Mouse (Mus musculus): Measurements from ENCODE around the gene Maml1.
"Not testable (repeated sequence)": the region's sequence is repeated elsewhere in the genome, so short reads cannot be mapped to it uniquely, and the experiment has no call there.

The Maml1 gene

GRCm38 (mm10) chr11:50292190-50292855, at the start of gene Maml1:
Gene Maml1 (minus strand): TSS chr11:50292311.
- DNase-seq (ENCODE audit: low spot score in 2 of 2): peak; percentile 96 to 97

DNA sequence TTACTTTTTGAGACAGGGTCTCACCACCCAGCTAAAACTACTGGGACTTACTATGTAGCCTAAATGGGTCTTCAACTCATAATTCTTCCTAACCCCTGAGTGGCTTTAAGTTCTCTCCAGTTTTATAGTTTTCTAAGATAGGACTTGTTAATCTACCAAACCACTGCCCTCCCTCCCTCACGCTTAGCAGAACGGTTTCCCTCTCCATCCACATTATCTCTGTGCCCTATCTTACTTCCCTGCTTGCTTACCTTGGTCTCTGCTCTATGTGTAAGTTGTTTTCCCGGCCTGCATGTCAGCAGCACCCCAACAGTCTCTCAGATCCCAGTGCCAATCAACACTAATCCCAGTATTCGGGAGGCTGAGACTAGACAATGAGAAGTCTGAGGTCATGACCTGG, 44.8 kb upstream of the Maml1 start:
- no peak for DNase-seq (ENCODE audit: low spot score in 2 of 2)

DNA sequence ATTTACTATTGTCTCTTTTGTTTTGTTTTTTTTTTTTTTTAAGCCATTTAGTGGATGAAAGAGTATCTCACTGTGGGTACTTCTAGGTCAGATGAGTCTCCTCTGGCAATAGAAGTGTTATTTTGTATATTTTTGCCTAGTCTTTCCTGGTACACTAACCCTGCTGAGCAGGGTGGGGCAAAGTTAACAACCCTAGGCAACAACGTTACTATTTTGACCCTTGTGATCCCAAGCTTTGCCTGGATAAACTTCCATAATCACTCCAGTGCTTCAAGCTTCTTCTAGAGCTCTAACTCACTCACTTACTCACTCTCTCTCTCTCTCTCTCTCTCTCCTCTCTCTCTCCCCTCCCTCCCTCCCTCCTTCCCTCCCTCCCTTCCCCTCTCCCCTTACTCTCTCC, 44.0 kb upstream of the Maml1 start:
- no peak for DNase-seq (ENCODE audit: low spot score in 2 of 2)

- no peak for DNase-seq (ENCODE audit: low spot score in 2 of 2)
These were observed 41.1 kb upstream of the Maml1 start for GRCm38 (mm10) chr11:50333181-50333580.

GRCm38 (mm10) chr11:50329378-50329777, 37.3 kb upstream of the Maml1 start:
- DNase-seq (ENCODE audit: low spot score in 2 of 2): no peak

DNA sequence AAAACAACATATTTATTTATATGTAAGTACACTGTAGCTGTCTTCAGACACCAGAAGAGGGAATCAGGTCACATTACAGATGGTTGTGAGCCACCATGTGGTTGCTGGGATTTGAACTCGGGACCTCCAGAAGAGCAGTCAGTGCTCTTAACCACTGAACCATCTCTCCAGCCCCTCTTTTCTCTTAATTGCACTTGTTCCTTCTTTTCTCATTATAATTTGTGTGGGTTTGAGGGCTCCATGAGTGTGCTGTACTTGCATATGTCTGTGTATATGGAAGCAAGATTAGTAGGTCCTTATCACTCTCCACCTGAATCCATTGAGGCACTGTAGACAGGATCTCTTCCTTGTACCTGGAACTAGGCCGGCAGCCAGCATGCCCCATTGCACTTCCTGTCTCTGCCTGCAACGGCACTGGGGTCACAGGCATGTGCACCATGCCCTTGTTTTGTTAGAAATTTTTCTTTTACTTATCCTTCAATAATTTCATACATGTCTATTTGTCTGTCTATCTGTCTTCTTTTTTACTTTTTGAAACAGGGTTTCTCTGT, 36.0 kb upstream of the Maml1 start:
- no peak for DNase-seq (ENCODE audit: low spot score in 2 of 2)

DNA sequence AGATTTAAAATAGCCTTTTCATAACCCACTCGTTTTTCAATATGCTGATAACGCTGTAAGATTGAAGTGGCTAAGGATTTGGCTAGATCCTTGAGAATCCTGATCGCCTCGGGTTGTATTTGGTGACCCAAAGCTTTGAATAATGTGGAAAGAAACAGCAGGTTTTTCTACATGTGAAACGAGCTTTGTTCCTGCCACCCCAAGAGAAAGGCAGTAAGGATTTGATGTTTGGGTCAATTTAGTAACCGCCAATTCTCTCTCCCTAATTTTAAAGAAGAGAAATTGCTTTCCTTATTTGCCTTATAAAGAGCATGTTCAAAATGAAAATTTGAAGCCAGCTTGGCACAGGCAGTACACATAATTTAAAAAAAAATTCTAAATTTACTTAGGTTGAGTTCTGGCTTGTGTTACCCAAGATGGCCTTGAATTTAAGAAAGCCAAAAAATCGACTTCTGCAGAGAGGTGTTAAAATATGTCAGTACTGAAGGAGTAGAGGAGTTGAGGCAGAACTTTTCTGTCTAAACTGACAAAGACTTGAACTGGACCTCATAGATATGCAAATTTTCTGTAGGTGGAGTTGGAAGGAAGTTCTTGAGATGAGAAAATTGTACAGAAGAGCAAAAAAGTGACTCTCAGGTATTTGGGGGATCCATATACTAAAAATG, 34.3 kb upstream of the Maml1 start:
- no peak for DNase-seq (ENCODE audit: low spot score in 2 of 2)

GRCm38 (mm10) chr11:50325496-50326301, 33.6 kb upstream of the Maml1 start, which contains the start of gene Canx:
Gene Canx (minus strand): TSS chr11:50325673.
- peak; percentile 98 for DNase-seq (ENCODE audit: low spot score in 2 of 2)

- DNase-seq (ENCODE audit: low spot score in 2 of 2): no peak
These were observed 32.8 kb upstream of the Maml1 start for GRCm38 (mm10) chr11:50324751-50325471.

- DNase-seq (ENCODE audit: low spot score in 2 of 2): no peak
These were observed 31.7 kb upstream of the Maml1 start for GRCm38 (mm10) chr11:50323843-50324242.

DNA sequence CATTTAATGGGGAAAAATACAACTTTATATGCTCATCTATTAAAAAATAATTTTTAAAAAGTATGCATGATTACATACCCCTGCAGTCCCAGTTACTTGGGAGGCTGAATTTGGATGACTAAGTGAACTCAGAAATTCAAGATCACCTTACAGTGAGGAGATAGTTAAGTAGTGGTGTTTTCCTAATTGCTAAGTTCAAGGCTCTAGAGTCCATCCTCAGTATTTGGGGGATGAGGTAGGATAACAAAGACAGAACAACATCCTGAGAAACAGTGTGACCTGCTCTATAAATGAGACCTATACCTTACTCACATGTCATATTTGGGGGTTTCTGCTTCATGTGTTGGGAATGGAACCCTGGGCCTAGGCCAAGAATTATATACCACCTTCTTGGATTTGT, 30.2 kb upstream of the Maml1 start:
- no peak for DNase-seq (ENCODE audit: low spot score in 2 of 2)

GRCm38 (mm10) chr11:50321239-50321638, 29.1 kb upstream of the Maml1 start:
- no peak for DNase-seq (ENCODE audit: low spot score in 2 of 2)

DNA sequence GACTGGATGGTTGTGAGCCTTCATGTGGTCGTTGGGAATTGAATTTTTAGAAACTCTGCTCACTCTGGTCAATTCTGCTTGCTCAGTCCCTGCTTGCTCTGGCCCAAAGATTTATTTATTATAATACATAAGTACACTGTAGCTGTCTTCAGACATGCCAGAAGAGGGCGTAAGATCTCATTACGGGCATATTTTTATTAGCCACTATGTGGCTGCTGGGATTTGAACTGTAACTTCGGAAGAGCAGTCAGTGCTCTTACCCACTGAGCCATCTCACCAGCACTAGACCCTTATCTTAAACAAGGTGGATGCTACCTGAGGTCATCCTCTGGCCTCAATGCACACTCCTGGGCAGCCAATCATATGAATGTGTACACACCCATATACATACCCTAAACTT, 27.2 kb upstream of the Maml1 start:
- not testable (repeated sequence) for DNase-seq (ENCODE audit: low spot score in 2 of 2)

GRCm38 (mm10) chr11:50312803-50313202, 20.7 kb upstream of the Maml1 start:
- DNase-seq (ENCODE audit: low spot score in 2 of 2): no peak

- DNase-seq (ENCODE audit: low spot score in 2 of 2): no peak
These were observed 11.3 kb upstream of the Maml1 start for GRCm38 (mm10) chr11:50303406-50303805.

DNA sequence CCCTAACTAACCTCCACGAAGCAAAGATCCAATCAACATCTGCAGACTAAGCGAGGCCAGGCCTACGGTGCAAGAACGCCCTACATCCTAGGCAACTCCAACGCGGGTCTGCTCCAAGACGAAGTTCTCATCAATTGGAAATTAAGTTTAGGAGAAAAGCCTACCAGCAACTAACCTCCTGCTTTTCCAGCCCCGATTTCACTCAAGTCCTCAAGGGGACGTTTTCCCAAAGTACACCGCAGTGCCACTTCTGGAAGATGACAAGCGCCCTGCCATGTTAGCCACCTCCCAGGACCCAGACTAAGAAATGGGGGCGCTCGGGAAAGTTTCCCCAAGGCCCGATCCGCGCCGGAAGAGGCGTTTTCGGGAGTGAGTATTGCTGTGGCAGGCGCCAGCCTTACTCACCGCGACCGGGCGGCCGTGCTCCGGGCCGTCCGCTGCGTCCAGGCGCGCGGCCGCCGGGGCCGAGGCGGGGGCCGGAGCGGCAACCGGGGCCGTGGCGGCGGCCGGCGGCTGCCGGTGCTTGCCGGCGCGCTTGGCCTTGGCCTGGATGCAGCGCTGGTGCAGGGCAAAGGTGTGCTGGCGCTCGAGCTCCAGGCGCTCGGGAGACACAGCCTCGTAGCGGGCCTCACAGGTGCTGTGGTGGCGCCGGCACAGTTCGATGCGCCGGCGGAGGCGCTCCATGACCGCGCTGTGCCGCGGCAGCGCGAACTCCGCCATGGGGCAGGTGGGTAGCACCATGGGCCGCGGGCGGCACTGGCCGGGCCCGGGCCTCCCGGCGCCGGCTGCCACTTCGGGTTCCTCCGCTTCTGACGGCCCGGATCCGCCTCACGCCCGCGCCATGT, 568 bp downstream of the Maml1 start:
- no peak for DNase-seq (ENCODE audit: low spot score in 2 of 2)

GRCm38 (mm10) chr11:50290486-50291225, 1.5 kb downstream of the Maml1 start:
- DNase-seq (ENCODE audit: low spot score in 2 of 2): no peak

DNA sequence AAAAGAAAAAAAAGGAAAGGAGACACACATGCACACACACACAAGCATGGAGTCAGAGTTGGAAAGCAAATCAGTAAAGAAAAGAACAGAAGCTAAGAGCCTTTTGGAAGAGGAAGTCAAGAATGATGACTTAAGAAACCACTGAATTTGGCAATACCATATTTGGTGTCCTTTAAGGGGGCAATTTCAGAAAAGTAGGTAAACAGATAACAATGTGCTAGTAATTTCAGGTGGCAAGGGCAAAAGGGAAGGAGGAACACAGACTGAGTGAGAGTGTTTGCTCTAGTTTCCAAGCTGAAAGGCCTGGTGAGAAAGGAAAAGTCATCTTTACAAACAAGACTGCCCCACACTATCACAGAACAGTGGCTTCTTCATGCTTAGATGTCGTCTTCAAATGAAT, 5.7 kb downstream of the Maml1 start:
- no peak for DNase-seq (ENCODE audit: low spot score in 2 of 2)

- DNase-seq (ENCODE audit: low spot score in 2 of 2): no peak
These were observed 6.4 kb downstream of the Maml1 start for GRCm38 (mm10) chr11:50285696-50286095.

- DNase-seq (ENCODE audit: low spot score in 2 of 2): no peak
These were observed 6.8 kb downstream of the Maml1 start for GRCm38 (mm10) chr11:50285263-50285662.
